Mouse (Mus musculus): ENCODE measurements at regions not wholly inside any gene's neighbourhood (a gene's known extent, or its start where the extent isn't known, plus 50 kb on each side); places are given as distances from the start of the nearest gene placed in this dataset.

DNA sequence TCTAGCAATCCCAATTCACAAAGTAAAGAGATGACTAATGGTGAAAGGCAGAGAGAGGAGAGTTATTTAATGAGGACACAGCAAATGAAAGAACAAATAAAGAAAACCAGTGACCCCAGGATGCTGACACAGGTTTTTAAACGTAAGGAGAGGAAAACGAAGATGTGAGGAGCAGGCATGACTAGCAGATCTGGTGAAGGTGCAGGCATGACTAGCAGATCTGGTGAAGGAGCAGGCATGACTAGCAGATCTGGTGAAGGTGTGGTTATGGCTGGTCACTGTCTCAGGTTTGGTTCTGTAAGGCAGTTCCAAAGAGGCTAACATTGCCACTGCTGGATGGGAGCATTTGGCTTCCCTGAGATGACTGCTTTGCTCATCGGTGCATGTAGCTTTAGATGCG, 57.0 kb downstream of the Mbl2 start:
- DNase-seq (ENCODE audit: low read depth, low spot score) = no peak

- peak; percentile 55 for DNase-seq (ENCODE audit: low read depth, low spot score)
These were observed 62.5 kb downstream of the Mbl2 start for GRCm38 (mm10) chr19:30295263-30295704.

GRCm38 (mm10) chr19:30296024-30296423, 63.3 kb downstream of the Mbl2 start:
- DNase-seq (ENCODE audit: low read depth, low spot score) = no peak

- DNase-seq (ENCODE audit: low read depth, low spot score) = no peak
These were observed 66.8 kb downstream of the Mbl2 start for GRCm38 (mm10) chr19:30299536-30299935.

GRCm38 (mm10) chr19:30302281-30302680, 69.5 kb downstream of the Mbl2 start:
- DNase-seq (ENCODE audit: low read depth, low spot score) = no peak

- peak; percentile 7 for DNase-seq (ENCODE audit: low read depth, low spot score)
These were observed 73.6 kb downstream of the Mbl2 start for GRCm38 (mm10) chr19:30306379-30306778.

DNA sequence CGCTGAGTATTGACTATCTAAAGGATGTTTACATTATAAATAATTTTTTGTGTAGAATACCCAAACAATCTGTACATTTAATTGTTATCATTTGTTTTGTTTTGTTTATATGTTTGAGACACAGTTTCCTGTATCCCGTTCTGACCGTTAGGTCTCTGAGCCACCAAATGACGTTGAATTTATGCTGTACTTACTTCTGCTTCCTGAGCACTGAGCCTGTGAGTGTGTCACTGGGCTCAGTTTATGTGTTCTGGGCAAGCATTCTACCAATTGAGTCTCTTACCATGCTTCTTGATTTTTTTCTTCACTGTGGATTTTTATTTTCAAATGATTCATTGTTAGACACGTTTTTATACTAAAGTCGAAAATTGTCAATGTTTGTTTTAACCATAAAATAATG, 74.2 kb downstream of the Mbl2 start:
- no peak for DNase-seq (ENCODE audit: low read depth, low spot score)

- no peak for DNase-seq (ENCODE audit: low read depth, low spot score)
These were observed 84.6 kb downstream of the Mbl2 start for GRCm38 (mm10) chr19:30317314-30317713.

DNA sequence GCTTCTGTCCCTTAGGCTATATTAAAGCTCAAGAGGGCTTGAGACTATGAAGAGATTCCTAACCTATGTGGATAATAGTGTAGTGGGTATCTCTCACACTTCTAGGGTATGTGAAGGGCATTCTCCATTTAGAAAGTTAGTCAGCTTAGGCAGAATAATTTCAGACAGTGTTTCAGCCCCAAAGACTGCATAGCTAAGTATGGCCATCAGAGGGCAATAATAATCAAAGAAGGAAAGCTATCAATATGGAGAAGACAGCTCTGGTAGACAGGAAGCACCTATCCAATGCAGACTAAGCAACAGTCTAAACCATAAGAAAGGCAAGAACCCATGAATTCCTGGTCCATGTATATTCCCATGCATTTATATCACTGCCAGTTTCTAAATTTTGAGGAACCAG, 95.0 kb downstream of the Mbl2 start:
- DNase-seq (ENCODE audit: low read depth, low spot score) = no peak

DNA sequence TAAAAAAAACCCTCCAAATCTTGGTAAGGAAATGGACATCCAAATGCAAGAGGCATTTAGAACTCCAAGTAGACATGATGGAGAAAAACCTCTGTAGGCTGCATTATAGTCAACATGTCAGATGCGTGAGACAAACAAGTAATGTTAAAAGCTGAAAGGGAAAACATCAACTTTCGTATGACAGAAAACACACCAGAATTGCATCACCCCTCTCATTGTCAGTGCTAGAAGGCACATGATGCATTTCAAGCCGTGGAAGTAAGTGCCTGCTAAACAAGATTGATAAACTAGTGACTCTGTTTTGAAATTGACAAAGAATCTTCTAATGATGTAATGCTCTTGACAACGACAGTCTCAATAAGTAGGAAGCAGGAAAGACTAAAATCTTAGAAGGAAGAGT, 96.1 kb downstream of the Mbl2 start:
- no peak for DNase-seq (ENCODE audit: low read depth, low spot score)

- no peak for DNase-seq (ENCODE audit: low read depth, low spot score)
These were observed 98.0 kb downstream of the Mbl2 start for GRCm38 (mm10) chr19:30330792-30331191.

DNA sequence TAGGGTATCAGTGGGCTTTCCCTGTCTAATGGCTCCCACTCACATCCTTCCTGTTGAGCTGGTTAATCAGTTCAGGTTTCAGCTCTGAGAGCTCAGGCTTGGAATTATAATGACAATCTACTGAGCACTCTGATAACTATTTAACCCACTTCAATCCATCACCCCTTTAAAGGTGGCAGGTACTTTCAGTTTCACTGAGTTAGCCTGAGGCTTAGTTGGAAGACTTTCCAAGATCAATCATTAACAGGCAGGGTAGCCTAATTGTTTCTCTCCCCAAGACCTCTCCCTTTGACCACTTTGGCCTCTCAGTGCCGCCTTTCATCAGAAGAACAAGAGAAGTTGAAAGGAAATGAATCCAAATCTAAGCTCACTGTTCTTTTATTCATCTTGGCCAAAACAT, 99.1 kb downstream of the Mbl2 start:
- DNase-seq (ENCODE audit: low read depth, low spot score) = no peak

DNA sequence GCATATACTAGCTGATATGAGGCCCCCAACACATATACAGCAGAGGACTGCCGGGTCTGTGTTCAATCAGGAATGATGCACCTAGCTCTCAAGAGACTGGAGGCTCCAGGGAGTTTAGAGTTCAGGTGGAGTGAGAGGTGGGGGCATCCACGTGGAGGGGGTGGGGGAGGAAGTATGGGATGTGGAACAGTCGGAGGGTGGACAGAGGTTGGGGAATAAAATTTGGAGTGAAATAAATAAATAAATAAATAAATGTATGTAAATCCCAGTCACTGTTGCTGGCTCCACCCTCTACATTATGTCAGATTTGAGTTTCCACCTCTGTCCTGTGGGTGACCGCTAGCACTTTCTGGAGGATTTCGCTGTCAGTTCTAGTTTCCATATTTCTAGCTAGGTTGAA, 111.7 kb downstream of the Mbl2 start:
- no peak for DNase-seq (ENCODE audit: low read depth, low spot score)

- no peak for DNase-seq (ENCODE audit: low read depth, low spot score)
These were observed 116.2 kb downstream of the Mbl2 start for GRCm38 (mm10) chr19:30348924-30349323.

DNA sequence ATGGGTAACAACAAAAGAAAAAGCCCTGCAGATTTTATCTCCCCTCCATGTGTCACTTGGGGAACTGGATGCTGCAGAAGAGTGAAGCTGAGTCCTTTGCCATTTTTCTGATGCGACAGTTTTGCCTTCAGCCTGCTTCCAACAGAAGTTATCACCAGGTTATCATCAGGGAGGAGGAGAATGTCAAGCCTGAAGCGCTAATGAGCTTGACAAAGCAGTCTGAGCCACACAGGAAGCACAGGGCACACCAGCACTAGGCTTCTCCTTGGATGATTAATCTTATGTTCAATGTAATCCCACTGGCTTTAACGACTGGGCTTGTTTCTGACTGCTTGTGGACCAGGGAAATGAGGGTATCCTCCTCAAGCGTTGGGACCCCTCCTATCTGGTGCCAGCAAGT, 122.2 kb downstream of the Mbl2 start:
- no peak for DNase-seq (ENCODE audit: low read depth, low spot score)

GRCm38 (mm10) chr19:30358961-30359360, 126.2 kb downstream of the Mbl2 start:
- DNase-seq (ENCODE audit: low read depth, low spot score) = no peak

GRCm38 (mm10) chr19:30371901-30372300, 139.2 kb downstream of the Mbl2 start:
- DNase-seq (ENCODE audit: low read depth, low spot score) = no peak

- peak; percentile 24 for DNase-seq (ENCODE audit: low read depth, low spot score)
These were observed 147.0 kb downstream of the Mbl2 start for GRCm38 (mm10) chr19:30379767-30380166.

GRCm38 (mm10) chr19:30380515-30381206, 147.9 kb downstream of the Mbl2 start:
- DNase-seq (ENCODE audit: low read depth, low spot score) = no peak

DNA sequence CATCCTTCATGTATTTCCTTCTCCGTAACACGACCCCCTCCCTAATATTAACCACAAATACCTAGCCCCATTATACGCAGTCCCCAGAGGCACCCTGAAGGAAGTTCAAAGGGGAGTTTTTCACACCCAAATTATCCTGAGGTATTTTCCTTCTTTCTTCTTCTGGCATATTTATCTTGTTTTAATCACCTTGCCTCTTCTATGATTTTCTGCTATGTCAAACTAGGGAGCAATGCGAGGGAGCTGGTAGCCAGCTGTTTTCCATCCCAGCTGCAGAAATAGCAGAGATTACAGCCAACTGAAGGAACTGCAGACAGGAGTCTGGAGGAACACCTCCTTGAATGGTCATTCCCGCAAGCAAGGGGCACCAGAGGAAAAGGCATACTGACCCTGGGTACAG, 155.7 kb downstream of the Dkk1 start:
- DNase-seq (ENCODE audit: low read depth, low spot score) = no peak

- no peak for DNase-seq (ENCODE audit: low read depth, low spot score)
These were observed 142.5 kb downstream of the Dkk1 start for GRCm38 (mm10) chr19:30406943-30407342.

GRCm38 (mm10) chr19:30419556-30420280, 129.7 kb downstream of the Dkk1 start:
- DNase-seq (ENCODE audit: low read depth, low spot score) = no peak

DNA sequence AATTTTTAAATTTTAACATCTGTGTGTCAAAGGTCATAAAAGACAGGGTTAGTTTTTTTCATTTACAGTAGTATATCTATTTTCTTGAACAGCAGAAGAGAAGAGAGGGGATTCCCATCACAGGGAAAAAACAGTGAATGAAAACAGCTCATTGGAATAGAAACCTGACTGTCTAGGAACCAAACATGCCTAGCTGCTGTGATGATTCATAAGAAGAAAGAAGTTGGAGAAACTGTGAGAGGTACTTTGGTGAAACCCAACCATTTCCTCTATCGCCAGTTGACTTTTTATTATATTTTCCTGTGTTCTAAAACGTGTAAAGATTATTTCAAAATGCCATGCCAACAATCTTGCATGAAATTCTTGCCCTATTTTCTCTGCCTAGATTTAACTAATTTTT, 123.8 kb downstream of the Dkk1 start:
- DNase-seq (ENCODE audit: low read depth, low spot score) = no peak

Data from brain, adult 2 months (tissue).